Comparison of ENCODE assay signal across 18 mouse cellular contexts in genomic region chr4:117467936-117468335, GRCm38 (mm10).
"Had no signal": no experiment of that assay in that cellular context is flagged by ENCODE, and none has a peak within 500 bp of the region (broad histone marks: within the 10 kb centered on the region; RNA-seq: fewer than 3 reads in every experiment).

No protein-coding gene starts in this region.

- H3K9ac ChIP-seq: liver, embryonic 14.5 days; lung, embryonic 14.5 days; midbrain, embryonic 12.5 days; neural tube, embryonic 13.5 days; neural tube, embryonic 15.5 days had no signal

- ATAC-seq: midbrain, embryonic 16.5 days had no signal

- H3K9me3 ChIP-seq: midbrain, embryonic 12.5 days; neural tube, embryonic 13.5 days; neural tube, embryonic 15.5 days had no signal

- H3K4me3 ChIP-seq: midbrain, embryonic 12.5 days; myocyte; neural tube, embryonic 13.5 days; neural tube, embryonic 15.5 days had no signal

- DNase-seq: lung, adult 18-20 months; lung, embryonic 14.5 days; lung, postnatal 10 days; lung, postnatal 4 days; retina, postnatal 1 day; right cerebral cortex, adult 18-20 months; right cerebral cortex, postnatal 25 days; right cerebral cortex, postnatal 4 days; spleen, adult 18-20 months; thymus, adult 18-20 months; thymus, postnatal 14 days; thymus, postnatal 36 days had no signal

- H3K36me3 ChIP-seq: midbrain, embryonic 12.5 days; neural tube, embryonic 13.5 days; neural tube, embryonic 15.5 days had no signal

- H3K4me1 ChIP-seq: neural tube, embryonic 15.5 days had no signal

- H3K4me2 ChIP-seq: lung, embryonic 14.5 days; midbrain, embryonic 12.5 days; neural tube, embryonic 13.5 days; neural tube, embryonic 15.5 days had no signal

- H3K27ac ChIP-seq: liver, embryonic 14.5 days; midbrain, embryonic 12.5 days; neural tube, embryonic 13.5 days; neural tube, embryonic 15.5 days had no signal
